Mouse (Mus musculus) CH12.LX (cell line): Measurements from ENCODE around the gene Zscan22.

ENCODE experiments used
- CTCF ChIP-seq, 2 experiments: IDR thresholded peaks in 1 of 2; conservative IDR thresholded peaks in 1 of 2; 2 replicates each; pipeline ENCODE4 v1.5.1; 2011 to 2012; ENCODE audit warnings: low read depth in 2 of 2, low read length in 2 of 2, improper control_type of control experiment in 1 of 2, inconsistent platforms in 1 of 2, mild to moderate bottlenecking in 1 of 2, moderate library complexity in 1 of 2
- E2F4 ChIP-seq: IDR thresholded peaks from 2 replicates; pipeline ENCODE4 v1.6.1; 2011; ENCODE audit warnings: low read depth, low read length, improper control_type of control experiment; ENCODE audit not compliant: insufficient replicate concordance
- GABPA ChIP-seq: IDR thresholded peaks from 2 replicates; pipeline ENCODE4 v1.6.1; 2012; ENCODE audit warnings: low read depth, low read length, improper control_type of control experiment, inconsistent platforms; ENCODE audit not compliant: insufficient replicate concordance
- MAFK ChIP-seq: IDR thresholded peaks from 2 replicates; pipeline ENCODE4 v1.6.1; 2011; ENCODE audit warnings: low read length, improper control_type of control experiment; ENCODE audit not compliant: insufficient replicate concordance
- POLR2A ChIP-seq: IDR thresholded peaks from 2 replicates; pipeline ENCODE4 v1.6.1; 2011; ENCODE audit warnings: low read depth, mild to moderate bottlenecking, improper control_type of control experiment, low read length
- POLR2AphosphoS2 ChIP-seq: IDR thresholded peaks from 2 replicates; pipeline ENCODE4 v1.6.1; 2011; ENCODE audit warnings: low read depth, low read length, improper control_type of control experiment
- SIN3A ChIP-seq: IDR thresholded peaks from 2 replicates; pipeline ENCODE4 v1.6.1; 2012; ENCODE audit warnings: low read length, improper control_type of control experiment, inconsistent platforms
- USF1 ChIP-seq: IDR thresholded peaks from 2 replicates; pipeline ENCODE4 v1.6.1; 2014; ENCODE audit warnings: low read depth, mild to moderate bottlenecking, inconsistent platforms, low read length, improper control_type of control experiment
- ZKSCAN1 ChIP-seq: IDR thresholded peaks from 2 replicates; pipeline ENCODE4 v1.6.1; 2012; ENCODE audit warnings: low read depth, inconsistent platforms, low read length, improper control_type of control experiment, borderline replicate concordance

DNA sequence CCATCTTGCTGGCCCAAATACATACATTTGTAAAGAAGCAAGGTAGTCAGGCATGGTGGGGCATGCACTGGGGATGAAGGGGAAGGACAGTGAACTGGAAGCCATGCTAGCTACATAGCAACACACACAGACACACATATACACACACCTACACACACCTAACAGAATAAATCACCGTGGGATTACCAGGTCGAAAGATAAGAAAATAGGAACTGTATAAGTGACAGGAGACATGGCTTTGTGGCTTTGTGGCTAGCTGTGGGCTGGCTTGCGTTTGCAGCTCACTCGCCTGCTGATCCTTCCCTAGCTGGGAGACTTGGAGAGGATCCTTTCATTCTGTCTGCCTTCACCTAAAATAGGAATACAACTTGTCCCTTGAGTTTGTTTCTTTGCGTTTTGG is 3.9 kb downstream of the Zscan22 start:
- no peak for TF ChIP-seq MAFK
- no peak for TF ChIP-seq CTCF (conservative IDR thresholded peaks at IDR 0.05 in 1 of 2, IDR thresholded peaks at IDR 0.05 in 1 of 2; ENCODE audit: low read depth in 2 of 2, low read length in 2 of 2)
- TF ChIP-seq SIN3A = no peak
- no peak for TF ChIP-seq POLR2A
- TF ChIP-seq GABPA = no peak
- no peak for TF ChIP-seq ZKSCAN1
- no peak for TF ChIP-seq E2F4
- TF ChIP-seq USF1 = no peak
- TF ChIP-seq POLR2AphosphoS2 = no peak
